Mouse (Mus musculus): ENCODE results near the gene Psma6.

DNA sequence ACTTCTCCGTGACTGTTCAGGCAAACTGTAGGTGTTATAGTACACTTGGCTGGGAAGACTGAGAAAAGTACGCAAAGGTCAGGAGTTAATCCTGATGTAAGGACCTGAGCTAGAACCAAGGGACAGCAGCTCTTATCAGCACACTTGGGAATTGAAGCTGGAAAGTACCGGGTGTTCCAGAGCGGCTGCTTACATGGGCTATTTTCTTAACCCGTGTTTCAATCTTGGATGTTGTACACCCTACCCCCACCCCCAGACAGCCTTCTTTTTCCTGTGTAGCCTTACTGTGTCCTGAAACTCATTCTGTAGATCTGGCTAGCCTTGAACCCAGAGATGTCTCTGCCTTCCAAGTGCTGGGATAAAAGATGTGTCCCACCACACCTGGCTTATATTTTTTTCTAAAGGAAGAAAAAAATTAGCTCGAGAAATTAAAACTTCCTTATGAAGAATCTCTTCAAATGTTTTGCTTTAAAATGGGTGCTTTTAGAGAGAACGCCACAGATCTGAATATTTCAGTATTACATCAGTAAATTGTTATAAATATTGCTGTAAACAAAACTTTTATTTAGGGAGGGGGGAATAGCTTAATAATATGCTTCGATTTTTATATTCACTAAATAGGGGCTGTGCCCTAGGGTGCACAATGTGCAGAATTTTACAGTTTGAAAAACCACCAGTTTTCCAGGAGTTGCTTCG is 13.7 kb downstream of the Psma6 start:
- TF ChIP-seq CTCF (IDR thresholded peaks at IDR 0.05; ENCODE audit: low read depth, low read length), result no peak
- TF ChIP-seq POLR2A (IDR thresholded peaks at IDR 0.05; ENCODE audit: borderline replicate concordance, low read depth, low read length), result no peak
